Mouse (Mus musculus): ENCODE measurements around the gene Ddx54.

The Ddx54 gene

DNA sequence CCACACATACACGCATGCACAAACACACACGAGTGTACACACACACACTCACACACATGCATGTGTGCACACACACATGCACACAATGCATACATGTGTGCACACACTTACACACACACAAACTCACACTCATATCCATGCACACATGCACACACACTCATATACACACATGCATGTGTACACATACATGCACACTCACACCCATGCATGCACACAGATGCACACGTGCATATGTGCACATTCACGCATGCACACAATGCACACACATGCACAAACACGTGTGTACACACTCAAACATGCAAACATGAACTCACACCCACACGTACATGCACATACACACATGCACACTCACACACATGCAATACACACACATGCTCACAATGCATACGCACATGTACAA, 27.6 kb downstream of the Ddx54 start:
- no peak for DNase-seq (ENCODE audit: extremely low read depth, low read depth, low spot score)

GRCm38 (mm10) chr5:120643365-120644085, 31.0 kb downstream of the Ddx54 start:
- peak; percentile 37 for DNase-seq (ENCODE audit: extremely low read depth, low read depth, low spot score)

- no peak for DNase-seq (ENCODE audit: extremely low read depth, low read depth, low spot score)
Observed at GRCm38 (mm10) chr5:120644227-120644626, 31.7 kb downstream of the Ddx54 start.

GRCm38 (mm10) chr5:120645851-120646250, 33.3 kb downstream of the Ddx54 start:
- no peak for DNase-seq (ENCODE audit: extremely low read depth, low read depth, low spot score)

DNA sequence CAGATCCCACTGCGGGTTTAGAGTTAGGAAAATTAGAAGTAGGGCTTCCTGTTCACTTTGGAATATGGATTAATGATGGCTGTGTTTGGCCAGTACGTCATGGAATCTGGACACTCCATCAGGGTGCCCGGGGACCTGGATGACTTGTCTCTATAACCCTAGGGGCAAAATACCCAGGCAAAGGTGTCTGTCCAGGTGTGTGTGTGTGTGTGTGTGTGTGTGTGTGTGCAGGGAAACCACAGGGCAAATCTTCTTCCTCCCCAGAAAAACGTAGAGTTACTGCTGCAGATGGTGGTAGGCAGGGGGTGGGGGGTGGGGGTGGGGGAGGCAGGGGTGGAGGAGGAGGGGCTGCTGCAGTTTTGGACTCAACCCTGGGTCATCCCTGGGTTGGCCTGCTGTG, 34.8 kb downstream of the Ddx54 start:
- no peak for DNase-seq (ENCODE audit: extremely low read depth, low read depth, low spot score)

DNA sequence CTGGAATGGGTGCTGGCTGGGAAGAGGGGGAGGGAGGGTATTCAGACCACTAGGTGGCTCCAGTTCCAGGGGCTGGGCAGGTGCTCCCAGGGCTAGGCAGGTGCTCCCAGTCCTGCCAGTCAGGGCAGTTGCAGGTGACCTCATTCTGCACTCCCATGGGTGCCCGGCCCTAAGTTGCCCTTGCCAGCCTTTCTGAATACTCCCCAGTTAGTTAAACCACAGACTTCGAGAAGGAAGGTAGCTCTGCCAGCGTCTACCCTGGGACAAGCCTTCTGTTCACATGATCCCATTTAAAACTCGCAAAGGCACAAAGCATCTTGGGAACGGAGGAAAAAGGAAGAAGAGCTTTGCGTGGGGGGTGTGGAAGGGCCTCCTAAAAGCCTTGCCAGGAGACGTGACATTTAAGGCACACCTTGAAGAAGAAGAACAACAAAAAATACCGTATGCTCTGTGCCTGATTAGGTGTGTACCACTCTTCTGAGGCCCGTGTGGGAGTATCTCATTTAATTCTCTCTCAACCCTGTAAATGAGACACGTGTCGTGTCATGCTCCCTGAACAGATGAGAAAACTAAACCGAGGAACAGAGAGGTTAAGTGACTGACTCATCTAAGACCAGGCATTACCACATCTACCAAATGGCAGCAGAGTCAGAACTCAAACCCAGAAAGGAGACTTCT, 35.4 kb downstream of the Ddx54 start:
- DNase-seq (ENCODE audit: extremely low read depth, low read depth, low spot score) = no peak

GRCm38 (mm10) chr5:120648569-120649373, 36.2 kb downstream of the Ddx54 start, which contains the start of gene Rasal1:
Rasal1 (plus strand) TSS chr5:120648812.
- DNase-seq (ENCODE audit: extremely low read depth, low read depth, low spot score) = no peak

DNA sequence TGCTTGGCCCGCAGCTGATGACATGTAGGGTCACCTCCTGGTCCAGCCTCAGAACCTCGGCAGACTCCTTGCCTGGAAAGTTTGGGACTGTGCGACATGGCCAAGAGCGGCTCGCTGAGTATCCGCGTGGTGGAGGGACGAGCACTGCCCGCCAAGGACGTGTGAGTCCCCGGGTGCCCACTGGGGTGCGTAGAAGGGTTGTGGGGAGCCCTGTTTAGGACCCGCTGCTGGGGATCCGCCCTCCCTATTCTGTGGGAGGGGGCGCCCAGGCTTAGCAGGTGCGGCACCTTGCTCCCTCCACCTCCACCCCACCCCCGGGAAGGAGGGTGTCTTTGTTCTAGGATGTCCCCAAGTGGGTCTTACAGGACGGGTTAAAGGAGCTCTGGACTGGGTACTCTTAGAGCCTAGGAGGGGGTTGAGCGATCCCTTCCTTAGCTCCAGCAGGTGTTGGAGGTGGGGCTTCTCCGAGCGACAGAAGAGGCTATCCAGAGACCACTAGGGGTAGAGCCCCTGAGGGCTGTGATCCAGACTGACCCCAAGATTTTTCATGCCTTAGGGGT, 36.9 kb downstream of the Ddx54 start:
- no peak for DNase-seq (ENCODE audit: extremely low read depth, low read depth, low spot score)

- DNase-seq (ENCODE audit: extremely low read depth, low read depth, low spot score) = no peak
Observed at GRCm38 (mm10) chr5:120649938-120650337, 37.4 kb downstream of the Ddx54 start.

DNA sequence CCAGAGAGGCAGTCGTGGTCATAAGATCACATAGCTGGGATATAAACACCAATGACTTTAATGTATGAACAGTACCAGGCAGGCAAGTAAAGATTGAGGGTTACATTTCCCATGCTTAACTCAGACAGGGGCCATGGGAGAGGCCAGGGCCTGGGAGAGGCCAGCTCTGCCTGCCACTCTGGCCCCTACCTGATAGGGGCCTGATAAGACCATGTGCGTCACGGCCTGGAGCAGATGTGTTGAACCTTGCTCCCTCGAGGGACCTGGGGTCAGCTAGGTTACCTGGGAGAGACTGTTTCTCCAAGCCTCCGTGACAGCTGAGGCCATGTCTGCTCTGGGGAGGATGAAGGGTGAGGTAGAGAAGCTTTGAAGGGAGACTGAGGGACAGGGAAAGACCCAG, 38.7 kb downstream of the Ddx54 start:
- no peak for DNase-seq (ENCODE audit: extremely low read depth, low read depth, low spot score)

GRCm38 (mm10) chr5:120652915-120653701, 40.6 kb downstream of the Ddx54 start:
- DNase-seq (ENCODE audit: extremely low read depth, low read depth, low spot score) = no peak

DNA sequence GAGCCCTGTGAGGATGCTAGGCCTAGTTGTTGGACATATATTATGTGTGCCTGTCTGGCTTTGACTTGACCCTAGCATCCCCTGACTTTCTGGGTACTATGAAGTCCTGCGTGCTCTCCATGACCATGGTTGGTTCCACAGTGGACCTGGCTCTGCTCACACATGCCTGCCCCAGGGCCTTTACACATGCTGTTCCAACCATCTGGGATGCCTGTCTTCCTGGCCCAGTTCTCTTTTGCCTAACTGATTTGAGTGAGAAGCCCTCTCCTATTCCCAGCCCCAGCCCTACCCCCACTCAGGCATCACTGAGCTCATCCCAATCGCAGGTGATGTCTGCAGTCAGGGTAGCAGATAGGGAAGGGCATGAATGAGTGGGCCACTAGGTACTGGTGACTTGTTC, 41.3 kb downstream of the Ddx54 start:
- DNase-seq (ENCODE audit: extremely low read depth, low read depth, low spot score) = no peak

- no peak for DNase-seq (ENCODE audit: extremely low read depth, low read depth, low spot score)
Observed at GRCm38 (mm10) chr5:120656281-120656751, 43.8 kb downstream of the Ddx54 start.

DNA sequence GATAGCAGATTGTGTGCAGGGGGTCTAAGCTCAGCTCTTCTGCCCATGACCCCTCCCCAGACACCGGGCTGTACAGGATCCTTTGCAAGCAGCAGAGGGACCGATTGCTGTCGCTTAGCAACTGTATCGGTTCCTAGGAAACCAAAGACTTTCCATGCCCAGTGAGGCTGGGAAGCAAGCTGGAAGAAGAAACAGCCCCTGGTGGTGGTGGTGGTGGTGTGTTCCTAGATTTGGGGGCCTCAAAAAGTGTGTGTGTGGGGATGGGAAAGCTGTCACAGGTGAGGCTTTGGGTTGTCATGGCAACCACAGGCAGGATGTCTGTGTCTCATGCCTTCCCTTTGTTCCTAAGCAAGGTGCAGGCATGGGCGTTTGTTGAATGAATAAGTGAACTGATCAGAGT, 48.3 kb downstream of the Ddx54 start:
- DNase-seq (ENCODE audit: extremely low read depth, low read depth, low spot score) = no peak

DNA sequence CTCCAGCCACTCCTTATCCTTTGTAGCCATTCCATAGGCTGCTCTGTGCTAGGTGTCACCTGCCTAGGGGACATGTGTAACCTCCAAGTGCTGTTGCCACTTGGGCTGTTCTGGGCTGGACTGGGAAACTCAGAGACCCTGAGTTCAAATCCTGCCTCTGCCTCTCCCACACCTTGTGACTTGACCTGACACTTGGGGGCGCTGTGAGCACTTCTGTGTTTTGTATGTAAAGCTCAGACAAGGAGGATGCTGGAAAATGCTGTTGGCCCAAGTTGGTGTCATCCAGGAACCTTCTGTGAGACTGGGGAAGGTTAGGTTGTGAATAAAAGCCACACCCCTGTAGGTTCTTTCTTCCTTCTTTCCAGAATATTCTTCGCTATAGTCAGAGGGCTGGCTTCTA, 52.3 kb downstream of the Ddx54 start:
- DNase-seq (ENCODE audit: extremely low read depth, low read depth, low spot score) = no peak

- no peak for DNase-seq (ENCODE audit: extremely low read depth, low read depth, low spot score)
Observed at GRCm38 (mm10) chr5:120668761-120669160, 56.2 kb downstream of the Ddx54 start.

- DNase-seq (ENCODE audit: extremely low read depth, low read depth, low spot score) = no peak
Observed at GRCm38 (mm10) chr5:120670132-120670531, 57.6 kb downstream of the Ddx54 start.

- no peak for DNase-seq (ENCODE audit: extremely low read depth, low read depth, low spot score)
Observed at GRCm38 (mm10) chr5:120671865-120672264, 59.3 kb downstream of the Ddx54 start.

DNA sequence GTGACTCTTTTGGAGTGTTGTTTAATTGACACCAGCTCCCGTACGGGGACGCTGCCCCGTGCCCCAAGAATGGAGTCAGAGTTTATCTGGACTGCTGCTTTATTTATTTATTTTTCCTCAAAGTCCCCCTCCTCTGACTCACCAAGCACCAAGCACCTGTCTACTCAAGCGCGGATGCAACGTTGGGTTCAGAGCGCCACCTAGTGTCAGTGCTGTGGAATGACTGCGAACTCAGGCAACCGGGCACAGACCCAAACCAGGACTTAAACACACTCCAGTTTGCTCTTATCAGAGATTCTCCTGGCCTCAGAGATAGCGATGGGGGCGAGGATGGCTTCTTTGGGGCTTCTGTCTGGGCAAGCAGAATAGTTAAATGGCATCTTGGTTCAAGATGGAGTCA, 61.1 kb downstream of the Ddx54 start:
- no peak for DNase-seq (ENCODE audit: extremely low read depth, low read depth, low spot score)
